Mouse (Mus musculus): ENCODE results near the gene H2-M10.5. TPM values are rescaled to one million over a fixed set of nuclear protein-coding genes. Genes with fewer than 3 reads are reported as not detected.

H2-M10.5 gene
- polyA plus RNA-seq (2021; fragmentation: Nextera tagmentation): not detected in 2 replicates
- long read RNA-seq, experiment 1: 0 reads
- long read RNA-seq, experiment 2: 0 reads

GRCm38 (mm10) chr17:36772610-36773009 lies at the start of gene H2-M10.5:
TSS of gene H2-M10.5 (plus strand) at chr17:36772910.

GRCm38 (mm10) chr17:36811871-36812270 lies 39.2 kb downstream of the H2-M10.5 start, which contains the start of gene H2-M10.6:
TSS of gene H2-M10.6 (plus strand) at chr17:36812171.

Other genes starting within 250 kb of the H2-M10.5 start
- not detected in 2 replicates for gene H2-M11, start 225.8 kb upstream of the H2-M10.5 start, polyA plus RNA-seq (2021; fragmentation: Nextera tagmentation)
- not detected in 2 replicates for gene H2-M9, start 130.2 kb upstream of the H2-M10.5 start, polyA plus RNA-seq (2021; fragmentation: Nextera tagmentation)
- gene H2-M1, start 100.7 kb upstream of the H2-M10.5 start, polyA plus RNA-seq (2021; fragmentation: Nextera tagmentation): not detected in 2 replicates
- not detected in 2 replicates for gene H2-M10.6, start 39.3 kb downstream of the H2-M10.5 start, polyA plus RNA-seq (2021; fragmentation: Nextera tagmentation)
- 11.3 and 14.1 TPM in 2 replicates for gene Trim26, start 64.2 kb downstream of the H2-M10.5 start, polyA plus RNA-seq (2021; fragmentation: Nextera tagmentation)
- not detected in 2 replicates for gene Trim15, start 94.3 kb downstream of the H2-M10.5 start, polyA plus RNA-seq (2021; fragmentation: Nextera tagmentation)
- not detected in 2 replicates for gene Trim10, start 96.7 kb downstream of the H2-M10.5 start, polyA plus RNA-seq (2021; fragmentation: Nextera tagmentation)
- gene Trim40, start 117.2 kb downstream of the H2-M10.5 start, polyA plus RNA-seq (2021; fragmentation: Nextera tagmentation): 0.08 and 0.12 TPM in 2 replicates
- gene Trim31, start 125.2 kb downstream of the H2-M10.5 start, polyA plus RNA-seq (2021; fragmentation: Nextera tagmentation): not detected in 2 replicates
- 6.4 and 8.9 TPM in 2 replicates for gene Rnf39, start 170.0 kb downstream of the H2-M10.5 start, polyA plus RNA-seq (2021; fragmentation: Nextera tagmentation)
- 228 and 260 TPM in 2 replicates for gene Ppp1r11, start 178.8 kb downstream of the H2-M10.5 start, polyA plus RNA-seq (2021; fragmentation: Nextera tagmentation)
- 74.8 and 82.8 TPM in 2 replicates for gene Znrd1, start 185.6 kb downstream of the H2-M10.5 start, polyA plus RNA-seq (2021; fragmentation: Nextera tagmentation)
- gene Znrd1as, start 185.7 kb downstream of the H2-M10.5 start, polyA plus RNA-seq (2021; fragmentation: Nextera tagmentation): 5.4 and 6.6 TPM in 2 replicates
- gene 2410137M14Rik, start 208.3 kb downstream of the H2-M10.5 start, polyA plus RNA-seq (2021; fragmentation: Nextera tagmentation): 0.32 and 0.35 TPM in 2 replicates
- gene H2-M5, start 216.6 kb downstream of the H2-M10.5 start, polyA plus RNA-seq (2021; fragmentation: Nextera tagmentation): 0.13 and 0.44 TPM in 2 replicates
- gene Zfp57, start 228.3 kb downstream of the H2-M10.5 start, polyA plus RNA-seq (2021; fragmentation: Nextera tagmentation): 1.6 and 1.9 TPM in 2 replicates

All from left cerebral cortex, adult 6 months (tissue).